Mouse (Mus musculus) cerebellum, adult 11-12 months (tissue): ENCODE measurements around the gene Plscr5.

Source experiments
- DNase-seq: peaks from one replicate; pipeline ENCODE4 v3.0.0; 2022

Gene Plscr5

GRCm38 (mm10) chr9:92228867-92229832 is 36.4 kb downstream of the Plscr5 start:
- DNase-seq: no peak

- DNase-seq: no peak
These were observed 37.1 kb downstream of the Plscr5 start for GRCm38 (mm10) chr9:92229833-92230205.

- no peak for DNase-seq
These were observed 42.2 kb downstream of the Plscr5 start for GRCm38 (mm10) chr9:92234901-92235458.

- no peak for DNase-seq
These were observed 56.2 kb downstream of the Plscr5 start for GRCm38 (mm10) chr9:92248773-92249446.

GRCm38 (mm10) chr9:92249447-92249852 is 56.7 kb downstream of the Plscr5 start, which contains the start of gene Plscr1:
Gene Plscr1 (plus strand): TSS chr9:92249750.
- DNase-seq: no peak

- DNase-seq: peak; percentile 18
These were observed 57.4 kb downstream of the Plscr5 start for GRCm38 (mm10) chr9:92249987-92250772.

GRCm38 (mm10) chr9:92252718-92253117 is 60.0 kb downstream of the Plscr5 start:
- DNase-seq: no peak

- no peak for DNase-seq
These were observed 61.0 kb downstream of the Plscr5 start for GRCm38 (mm10) chr9:92253585-92254321.
